Mouse (Mus musculus): ENCODE results near the gene Sim1.

Sim1 gene

DNA sequence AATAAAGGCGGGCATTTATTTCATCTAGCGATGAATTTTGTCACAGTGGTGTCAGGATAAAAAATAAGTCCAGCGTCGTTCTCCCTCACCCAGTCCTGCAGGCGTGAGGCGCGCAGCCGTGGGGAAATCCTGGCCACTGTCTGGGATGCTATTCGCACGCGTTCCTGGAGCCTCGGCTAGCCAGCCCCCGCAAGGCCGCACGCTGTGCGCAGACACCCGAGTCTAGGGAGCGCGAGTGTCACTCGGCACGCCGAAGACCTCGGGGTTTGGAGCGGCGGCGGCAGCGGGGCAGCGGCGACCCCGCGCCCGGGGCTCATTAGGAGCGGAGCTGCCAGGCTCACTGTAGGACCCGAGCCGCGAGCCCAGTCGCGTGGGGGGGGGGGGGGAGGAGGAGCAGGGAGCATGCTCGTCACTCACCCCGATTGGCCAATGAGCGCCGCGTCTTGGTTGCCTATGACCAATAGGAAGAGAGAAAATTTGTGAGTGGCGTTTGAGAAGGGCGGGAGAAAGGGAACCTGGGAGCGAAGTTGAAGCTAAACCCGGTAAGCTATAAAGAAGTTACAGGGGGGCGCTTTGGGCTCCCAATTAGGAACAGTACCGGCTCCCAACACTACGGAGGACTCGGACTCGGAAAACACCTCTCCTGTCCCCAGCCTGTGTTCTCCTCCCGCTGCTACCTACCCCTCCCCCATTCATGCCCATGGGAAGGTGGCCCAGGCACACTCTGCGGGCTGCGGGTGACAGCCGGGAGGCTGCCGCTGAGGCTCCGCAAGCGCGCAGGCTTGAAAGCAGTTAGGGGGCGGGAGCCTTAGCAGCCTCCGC is at the start of gene Sim1:
Sim1 (plus strand) TSS at position 585 of the 822 bp plus-strand sequence.
- DNase-seq (ENCODE audit: low spot score): peak; percentile 34

DNA sequence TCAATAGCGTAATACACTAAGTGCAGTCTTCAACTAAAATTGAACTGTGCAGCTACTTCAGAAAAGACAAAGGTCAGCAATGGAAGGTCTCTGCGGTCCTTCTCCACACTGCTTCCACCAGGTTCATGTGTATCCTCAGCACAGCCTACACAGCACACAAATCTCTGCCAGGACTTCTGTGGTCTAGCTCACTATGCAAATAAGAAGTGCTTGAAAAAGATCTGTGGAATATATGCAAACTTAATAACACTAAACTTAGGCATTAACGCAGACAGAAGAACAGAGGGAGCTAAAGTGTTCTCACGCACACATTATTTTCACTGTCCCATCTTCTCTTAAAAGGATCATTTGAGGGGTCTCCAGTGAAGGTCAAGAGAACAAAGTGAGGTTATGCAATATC is 26.4 kb upstream of the Sim1 start:
- no peak for DNase-seq (ENCODE audit: low spot score)

DNA sequence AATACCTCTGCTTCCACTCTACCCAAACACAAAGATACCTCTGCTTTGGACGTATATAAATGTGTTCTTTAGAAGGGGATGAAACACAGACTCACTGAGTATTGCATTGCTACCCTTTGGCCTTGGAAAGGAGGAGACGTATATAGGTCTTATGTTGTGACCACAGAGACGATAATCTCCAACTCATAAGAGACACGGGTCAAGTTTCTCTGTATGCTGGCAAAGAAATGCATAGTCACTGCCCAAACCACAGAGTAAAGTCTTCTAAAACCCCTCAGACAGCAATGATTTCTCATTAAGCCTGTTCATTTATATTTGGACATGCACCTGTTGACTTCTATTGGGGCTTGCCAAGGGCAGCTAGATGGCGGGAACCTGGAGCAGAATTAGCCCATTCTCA is 17.6 kb upstream of the Sim1 start:
- DNase-seq (ENCODE audit: low spot score): no peak

DNA sequence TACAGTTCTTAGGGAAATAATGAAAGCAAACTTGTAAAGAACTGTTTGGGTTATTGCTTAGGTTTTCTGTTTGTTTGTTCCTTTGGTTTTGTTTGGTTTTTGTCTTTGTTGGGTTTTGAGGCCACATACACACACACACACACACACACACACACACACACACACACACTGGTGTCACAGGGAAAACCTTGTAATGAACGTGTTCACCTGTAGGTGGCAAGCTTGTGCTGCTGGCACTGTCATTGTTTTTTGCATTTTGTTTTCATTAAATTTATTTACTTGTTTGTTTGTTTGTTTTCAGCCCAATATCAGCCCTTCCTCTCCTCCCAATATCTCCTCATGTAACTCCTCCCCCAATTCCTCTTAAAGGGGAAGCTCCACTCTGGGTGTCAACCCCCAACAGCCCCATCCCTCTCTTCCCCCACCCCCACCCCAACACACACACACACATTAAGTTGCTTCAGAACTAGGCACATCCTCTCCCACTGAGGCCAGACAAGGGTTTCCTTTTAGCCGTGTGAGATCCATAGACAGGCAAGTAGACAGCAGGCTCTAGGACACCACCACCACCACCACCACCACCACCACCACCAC is 13.0 kb upstream of the Sim1 start:
- DNase-seq (ENCODE audit: low spot score): no peak

DNA sequence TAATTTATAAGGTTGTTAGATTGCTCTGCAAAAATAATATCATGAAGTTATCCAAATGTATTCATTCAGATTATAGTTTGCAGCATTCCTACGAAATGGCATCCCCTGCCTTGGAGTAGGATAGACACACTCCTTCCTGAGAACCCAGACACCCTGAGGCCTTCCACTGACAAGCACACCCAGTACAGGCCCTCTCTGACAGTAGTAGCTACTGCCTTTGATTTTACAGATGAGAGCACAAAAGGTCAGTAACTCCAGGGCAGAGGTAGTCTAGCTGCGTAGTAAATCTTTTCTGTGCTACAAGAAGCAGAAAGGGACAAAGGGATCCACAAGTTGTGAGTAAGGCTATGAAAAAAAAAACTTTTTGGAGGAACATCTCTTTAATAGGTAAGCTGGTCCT is 12.2 kb upstream of the Sim1 start:
- DNase-seq (ENCODE audit: low spot score): no peak

DNA sequence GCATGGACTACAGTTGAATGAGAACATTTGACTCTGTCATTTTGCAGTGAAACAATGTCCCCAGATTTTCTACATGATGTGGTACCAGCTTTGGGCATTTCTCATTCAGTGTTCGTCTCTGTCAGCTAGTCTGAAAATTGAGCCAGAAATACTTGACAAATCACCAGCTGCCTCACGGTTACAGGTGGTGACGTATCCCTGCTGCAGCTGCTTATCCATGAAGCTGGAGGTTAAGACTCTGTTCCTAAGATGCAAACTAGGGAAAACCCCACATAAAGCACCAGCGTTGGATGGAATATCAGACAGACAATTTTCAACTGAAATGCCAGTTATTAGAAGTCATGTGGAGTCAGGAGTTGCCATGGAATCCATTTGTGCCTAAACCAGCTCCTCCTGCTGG is 8.2 kb upstream of the Sim1 start:
- DNase-seq (ENCODE audit: low spot score): no peak

DNA sequence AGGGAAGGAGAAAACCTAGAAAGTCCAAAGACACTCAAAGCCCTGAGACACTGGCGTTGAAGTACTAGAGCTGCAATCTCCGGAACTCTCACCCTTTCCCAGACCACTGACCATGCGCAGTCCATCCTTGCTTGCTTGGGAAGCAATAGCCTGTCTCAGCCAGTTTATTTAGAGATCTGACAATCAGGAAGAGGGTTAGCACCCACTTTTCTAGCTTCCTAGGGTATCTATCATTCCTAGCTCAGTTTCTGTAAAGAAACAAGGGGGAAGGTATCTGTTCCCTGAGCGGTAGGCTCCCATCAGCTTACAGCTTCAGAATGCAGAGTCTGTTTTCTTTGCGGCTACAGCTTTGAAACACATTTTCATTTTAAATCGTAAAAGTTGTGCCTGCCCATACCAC is 3.9 kb upstream of the Sim1 start:
- DNase-seq (ENCODE audit: low spot score): no peak

DNA sequence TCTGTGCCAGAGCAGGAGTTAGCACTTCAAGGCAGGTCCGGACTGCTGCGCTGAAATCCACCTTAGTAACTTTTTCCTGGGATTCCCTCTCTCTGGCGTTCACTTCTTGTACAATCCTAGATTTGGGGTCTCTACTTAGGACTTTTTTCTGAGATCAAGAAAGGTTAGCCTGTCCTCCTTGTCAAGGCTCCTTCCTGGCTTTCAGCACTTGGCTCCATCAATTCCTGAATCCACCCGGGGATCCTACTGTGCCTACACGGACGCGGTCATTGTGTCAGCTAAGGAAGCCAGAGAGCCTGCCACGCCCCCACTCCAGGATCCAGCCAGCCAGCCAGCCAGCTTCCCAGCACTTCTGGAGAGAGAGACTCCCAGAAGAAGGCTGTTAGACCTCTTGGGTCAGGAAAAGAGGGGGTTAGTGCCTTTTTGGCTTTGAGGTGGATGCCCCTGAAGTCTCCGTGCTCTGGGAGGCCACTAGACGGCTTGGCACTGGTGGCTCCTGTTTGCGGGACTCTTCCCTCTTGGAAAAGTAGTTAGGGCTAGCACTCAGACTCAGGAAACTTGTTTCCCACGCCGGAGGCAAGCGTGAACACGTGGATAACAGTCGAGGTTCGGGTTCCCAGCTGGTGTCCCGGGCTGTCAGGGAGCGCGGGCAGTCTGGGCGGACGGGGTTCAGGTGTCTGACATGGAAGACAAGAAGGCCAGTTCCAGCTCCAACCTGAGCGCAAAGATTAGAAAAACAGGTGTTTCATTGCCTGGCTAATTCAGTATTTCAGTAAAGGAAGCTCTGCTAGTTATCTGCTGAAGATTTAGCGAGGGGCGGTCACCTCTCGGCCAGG is 2.5 kb upstream of the Sim1 start:
- no peak for DNase-seq (ENCODE audit: low spot score)

DNA sequence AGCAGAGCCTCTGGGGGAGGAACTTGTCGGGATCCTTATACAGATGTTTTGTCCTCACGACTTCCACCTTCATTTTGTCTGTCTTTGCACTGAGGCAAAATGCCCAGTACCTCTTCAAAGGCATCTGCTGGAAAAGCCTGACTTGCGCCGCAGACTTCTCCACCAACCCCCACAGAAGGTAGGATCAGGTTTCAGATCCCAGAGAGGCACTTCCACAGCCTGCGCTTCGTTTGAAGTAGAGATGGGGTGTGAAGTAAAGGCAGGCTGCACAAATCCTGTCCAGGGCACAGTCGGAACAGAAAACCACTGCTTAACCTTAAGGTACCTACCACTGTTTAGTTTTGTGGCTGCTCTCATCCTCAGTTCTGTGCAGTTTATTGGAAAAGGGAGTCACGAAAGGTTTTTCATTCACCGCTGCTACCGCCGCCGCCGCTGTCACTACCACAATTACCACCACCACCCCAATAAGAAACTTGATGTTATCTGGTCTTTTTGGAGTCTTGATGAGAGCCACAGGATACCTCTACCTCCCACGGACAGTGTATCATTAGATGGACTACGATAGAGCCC is 1.7 kb upstream of the Sim1 start:
- DNase-seq (ENCODE audit: low spot score): no peak

DNA sequence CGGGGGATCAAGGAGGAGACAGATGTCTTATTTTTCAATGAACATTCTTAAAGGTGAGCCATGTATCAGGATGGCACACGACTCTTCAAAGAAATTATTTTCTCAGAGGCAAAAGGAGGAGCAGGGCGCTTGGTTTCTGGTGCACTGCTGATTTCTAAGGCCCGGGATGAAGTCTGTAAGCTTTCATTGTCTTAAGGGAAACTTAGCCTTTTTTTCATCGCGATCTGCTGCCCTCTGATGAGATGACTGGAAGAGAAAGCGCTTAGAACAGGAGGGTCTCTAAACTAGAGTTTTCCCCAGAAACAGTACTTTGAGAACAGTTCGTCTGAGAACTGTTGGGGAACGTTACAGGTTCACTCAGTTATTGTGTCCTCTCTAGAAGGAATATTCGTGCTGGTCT is 1.0 kb upstream of the Sim1 start:
- no peak for DNase-seq (ENCODE audit: low spot score)

DNA sequence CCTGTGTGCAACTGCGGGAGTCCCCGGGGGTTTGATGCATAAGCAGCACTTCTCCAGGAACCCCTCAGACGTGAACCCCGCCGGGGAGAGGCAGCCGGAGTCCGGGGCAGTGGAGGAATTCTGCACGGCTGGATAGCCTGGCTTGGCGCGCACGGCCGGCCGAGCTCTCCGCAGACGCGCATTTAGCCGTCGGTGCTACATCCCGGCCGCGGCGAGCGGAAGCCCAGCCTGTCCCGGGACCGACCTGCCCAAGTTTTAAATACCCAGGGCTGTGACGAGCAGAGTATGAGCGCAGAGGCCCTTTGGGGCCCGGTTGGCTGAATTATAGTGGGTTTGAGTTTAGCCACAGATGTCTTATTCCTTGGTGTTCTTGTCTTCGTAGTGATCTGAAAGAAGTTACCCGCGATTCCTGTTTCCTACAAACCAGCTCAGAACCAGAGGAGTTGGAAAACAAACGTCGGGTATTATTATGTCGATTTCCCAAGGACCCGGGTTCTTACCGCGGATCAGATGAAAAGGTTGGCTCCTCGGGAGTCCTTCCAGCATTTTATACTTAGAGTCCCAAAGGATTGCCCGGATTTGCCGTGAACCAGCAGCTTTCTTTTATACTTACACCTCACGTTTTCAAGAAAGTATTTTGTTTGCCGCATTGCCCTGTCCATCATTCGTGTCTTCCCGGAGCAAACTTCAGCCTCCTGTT is 687 bp downstream of the Sim1 start:
- DNase-seq (ENCODE audit: low spot score): no peak

DNA sequence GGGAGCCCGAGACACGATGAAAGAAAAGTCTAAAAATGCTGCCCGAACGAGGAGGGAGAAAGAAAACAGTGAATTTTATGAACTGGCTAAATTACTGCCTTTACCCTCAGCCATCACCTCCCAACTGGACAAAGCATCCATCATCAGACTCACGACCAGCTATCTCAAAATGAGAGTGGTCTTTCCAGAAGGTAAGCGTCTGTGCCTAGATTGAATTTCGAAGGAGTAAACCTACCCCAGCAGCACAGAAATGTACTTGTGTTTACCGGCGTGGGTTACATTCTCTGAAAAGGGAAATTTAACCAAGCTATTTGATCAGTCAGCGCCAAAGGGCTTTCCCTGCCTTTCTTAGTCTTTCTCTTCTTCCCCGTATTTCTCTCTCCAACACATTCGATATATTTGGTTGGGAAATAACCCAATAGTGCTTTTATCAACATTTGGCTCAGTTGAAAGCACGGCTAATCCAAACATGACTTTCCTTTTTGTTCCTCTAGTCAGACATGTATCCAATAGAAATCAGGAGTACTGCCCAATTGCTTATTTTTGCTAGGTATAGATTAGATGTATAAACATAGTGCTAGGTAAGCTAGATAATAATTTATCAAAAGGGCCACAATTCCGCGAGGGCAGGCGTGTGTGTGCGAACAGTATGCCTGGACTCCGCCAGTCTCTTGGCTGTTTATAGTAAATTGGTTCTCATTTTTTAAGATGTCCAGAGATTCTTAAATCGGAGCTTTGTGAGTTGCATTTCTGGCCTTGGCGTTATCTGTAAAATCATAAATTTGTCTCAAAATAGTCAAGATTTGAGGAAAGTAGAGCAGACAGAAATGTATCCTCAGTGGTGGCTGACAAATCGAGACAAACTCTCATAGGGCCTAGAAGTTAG is 1.6 kb downstream of the Sim1 start:
- DNase-seq (ENCODE audit: low spot score): no peak

DNA sequence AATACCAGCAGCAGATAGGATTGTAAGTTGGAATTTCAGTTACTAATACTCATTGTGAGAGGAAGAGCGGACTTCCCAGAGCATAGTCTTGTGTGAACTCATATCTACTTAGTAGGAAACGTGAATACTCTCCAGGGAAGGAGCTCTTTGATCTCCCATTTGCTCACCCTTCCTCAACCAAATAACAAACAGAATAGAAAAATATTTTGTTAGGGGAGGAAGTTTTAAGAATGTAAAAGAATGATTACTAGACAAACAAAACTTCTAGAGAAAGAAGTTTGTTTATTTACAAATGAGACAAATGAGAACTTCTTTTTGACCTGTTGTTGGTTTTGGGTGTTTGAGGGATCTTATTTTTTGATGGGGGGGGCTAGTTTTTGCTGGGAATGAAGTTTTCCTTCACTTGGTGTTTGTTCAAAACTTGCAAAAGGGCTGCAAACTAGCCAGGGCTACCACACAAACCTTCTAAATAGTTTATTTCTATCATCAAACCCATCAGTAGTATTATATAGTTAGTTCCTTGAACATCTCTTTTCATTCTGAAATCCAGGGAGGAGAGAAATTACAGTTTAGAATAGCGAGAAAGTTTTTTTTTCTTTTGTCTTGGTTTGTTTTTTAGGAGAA is 2.3 kb downstream of the Sim1 start:
- DNase-seq (ENCODE audit: low spot score): no peak

DNA sequence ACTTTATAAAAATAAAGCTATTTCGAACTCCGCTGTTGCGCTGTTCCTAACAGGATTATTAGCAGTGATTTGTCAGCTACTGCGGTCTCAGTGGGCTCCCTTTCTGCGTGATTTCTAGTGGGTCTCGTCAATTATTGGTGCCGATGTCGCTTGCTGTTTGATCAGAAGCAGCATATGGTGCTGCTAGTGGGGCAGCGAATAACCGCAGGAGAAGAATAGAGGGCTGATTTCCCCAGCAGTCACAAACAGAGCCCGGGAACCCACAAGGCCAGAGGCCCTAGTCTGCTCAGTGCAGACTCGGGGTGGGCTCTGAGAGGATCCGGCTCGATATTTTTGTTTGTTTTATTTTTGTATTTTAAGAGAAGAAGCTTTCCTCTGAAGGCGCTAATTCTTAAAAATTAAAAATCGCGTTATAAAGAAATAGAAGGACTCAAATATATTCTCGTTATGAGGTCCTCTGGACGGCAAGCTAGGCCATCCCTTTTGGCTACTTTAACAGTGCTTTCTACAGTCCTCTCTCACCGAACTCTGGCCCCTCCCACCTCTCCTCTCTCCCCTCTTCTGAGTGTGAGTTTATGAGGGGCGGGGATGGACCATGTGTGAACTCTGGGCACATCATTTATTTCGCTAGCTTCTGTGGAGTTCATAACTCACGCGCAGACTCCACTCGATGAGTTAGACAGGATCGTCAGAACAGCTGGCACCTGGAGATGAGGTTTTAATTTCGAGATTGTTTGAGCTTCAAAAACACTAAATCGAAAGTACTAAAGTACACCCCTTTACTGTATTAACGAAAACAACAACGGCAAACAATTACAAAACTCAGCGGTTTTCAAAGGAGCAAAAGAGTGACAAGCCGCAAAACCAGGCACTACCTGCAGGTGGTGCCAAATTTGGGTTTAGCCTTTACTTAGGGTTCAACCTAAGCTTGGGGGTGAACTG is 3.2 kb downstream of the Sim1 start:
- DNase-seq (ENCODE audit: low spot score): no peak

DNA sequence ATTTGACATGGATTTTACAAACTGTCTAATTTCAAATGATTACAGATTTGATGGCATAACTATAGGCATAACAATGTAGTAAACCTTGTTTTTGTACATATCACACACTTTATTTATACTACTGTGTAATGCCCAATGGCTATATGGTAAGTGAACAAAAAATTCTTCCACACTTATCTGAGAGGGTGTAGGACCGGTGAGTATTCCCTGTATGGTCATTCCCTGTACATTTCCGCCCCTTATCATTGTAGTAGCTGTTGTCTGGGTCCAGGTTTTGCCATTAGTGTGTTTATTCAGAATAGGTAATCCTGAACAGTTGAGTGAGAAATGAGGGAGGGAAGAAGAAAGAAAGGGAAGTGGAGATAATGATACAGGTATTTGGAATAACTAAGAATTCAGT is 4.1 kb downstream of the Sim1 start:
- DNase-seq (ENCODE audit: low spot score): no peak

DNA sequence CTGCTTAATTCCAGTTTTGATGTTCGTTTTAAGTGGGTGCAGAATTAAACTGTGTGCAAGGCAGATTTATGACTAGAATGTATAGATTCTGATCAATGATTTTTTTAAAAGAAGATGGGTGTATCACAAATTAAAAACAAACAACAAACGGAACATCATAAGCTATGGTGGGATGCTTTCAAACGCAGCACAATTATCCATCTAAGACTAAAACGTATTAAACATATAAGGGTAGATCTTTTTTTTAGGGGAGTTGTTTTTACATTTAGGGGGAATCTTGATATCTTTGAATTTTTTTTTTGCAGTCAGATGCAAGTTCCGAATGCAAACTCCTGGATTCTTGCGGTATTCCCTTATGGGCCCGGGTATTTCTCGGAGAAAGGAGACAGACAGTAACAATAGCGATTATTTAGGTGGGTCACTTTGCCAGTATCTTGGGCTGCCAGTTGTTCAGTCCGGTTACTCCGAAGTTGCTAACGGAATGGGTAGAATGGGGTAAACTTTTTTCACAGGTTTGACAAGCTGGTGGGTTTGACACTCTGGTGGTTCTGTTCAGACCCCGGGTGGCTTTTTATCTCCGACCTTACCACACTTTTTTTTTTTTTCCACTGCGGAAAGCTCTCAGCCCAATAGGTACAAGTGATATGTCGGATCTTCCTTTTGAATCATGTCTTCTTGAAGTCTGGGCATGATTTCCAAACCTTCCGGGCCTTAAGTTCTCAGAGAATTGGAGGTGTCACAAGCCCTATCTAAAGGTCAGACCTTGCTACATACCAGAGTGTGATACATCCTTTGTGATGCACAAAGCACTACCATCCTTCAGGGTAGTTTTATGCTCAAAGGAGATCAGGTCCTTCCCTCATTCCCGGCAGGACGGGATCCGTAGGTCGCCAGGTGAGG is 5.5 kb downstream of the Sim1 start:
- no peak for DNase-seq (ENCODE audit: low spot score)

DNA sequence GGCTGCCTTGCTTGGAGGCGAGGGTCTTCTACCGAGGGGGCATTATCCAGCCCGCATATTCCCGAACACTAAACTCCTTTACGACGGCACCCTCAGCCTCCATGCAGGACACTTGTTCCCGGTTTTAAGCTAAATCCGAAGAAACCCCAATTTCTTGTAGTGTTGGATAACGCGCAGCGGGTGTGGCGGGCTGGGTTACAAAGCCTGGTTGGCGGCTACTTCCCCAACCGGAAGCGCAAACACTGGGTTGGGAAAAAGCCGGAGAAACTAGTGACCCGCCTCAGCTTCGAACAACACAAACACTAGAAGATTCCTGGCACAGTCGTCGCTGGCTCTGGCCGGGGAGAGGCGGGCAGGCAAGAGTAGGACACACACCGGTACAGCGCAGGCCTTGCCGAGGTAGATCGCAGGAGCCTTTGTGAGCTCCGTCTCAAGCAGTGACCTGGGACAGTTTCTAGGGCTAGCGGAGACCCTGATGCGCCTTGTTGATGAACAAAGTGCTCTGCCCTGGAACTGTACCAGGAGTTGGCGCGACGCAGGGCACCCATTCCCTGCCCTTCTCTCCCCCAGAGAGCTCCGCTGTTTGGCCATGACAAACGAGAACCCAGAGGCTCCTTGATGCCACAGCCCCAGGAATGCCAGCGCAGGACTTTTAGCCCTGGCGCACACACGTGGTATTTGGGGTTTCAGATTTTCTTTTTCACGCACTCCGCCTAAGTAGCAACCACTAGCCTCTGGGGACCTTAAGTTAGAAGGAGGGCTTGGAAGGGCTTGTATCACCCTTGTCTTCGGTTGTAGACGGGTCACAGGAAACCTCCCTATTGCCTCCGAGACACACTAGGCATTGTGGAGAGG is 6.4 kb downstream of the Sim1 start:
- DNase-seq (ENCODE audit: low spot score): no peak

Measured in lung, postnatal 25 days (tissue).